Mouse (Mus musculus) splenic B cell, adult 2 months (primary cell): ENCODE measurements around the gene Spata13.
A peak's percentile ranks its signal among the peaks of the same experiment; 100 is the strongest.

Experiments
- DNase-seq: peaks from one replicate; pipeline ENCODE4 v3.0.0-alpha.2; 2011; ENCODE audit warnings: low read depth, low spot score
- H3K27me3 ChIP-seq: 2 replicates; pipeline ENCODE4 v1.6.1; 2012; ENCODE audit warnings: mild to moderate bottlenecking, low read length, moderate library complexity, mixed read lengths; ENCODE audit not compliant: control insufficient read depth, poor library complexity, insufficient read depth, severe bottlenecking
- H3K36me3 ChIP-seq: 2 replicates; pipeline ENCODE4 v1.6.1; 2012; ENCODE audit warnings: mild to moderate bottlenecking, low read length, moderate library complexity, mixed read lengths; ENCODE audit not compliant: control insufficient read depth, poor library complexity, insufficient read depth, severe bottlenecking

The Spata13 gene

GRCm38 (mm10) chr14:60735848-60736547, 102.2 kb downstream of the Spata13 start:
- peak; percentile 29 for DNase-seq
- H3K36me3 ChIP-seq: no peaks in the 10 kb centered on the region

GRCm38 (mm10) chr14:60736591-60737192, 102.9 kb downstream of the Spata13 start:
- Histone ChIP-seq H3K36me3 (no peaks in the 10 kb centered on the region; the same call in 1 of the 2 replicates), H3K27me3 (no peaks in the 10 kb centered on the region)
- DNase-seq: peak; percentile 85

More at GRCm38 (mm10) chr14:60735848-60736547, 102.2 kb downstream of the Spata13 start:
- no peaks in the 10 kb centered on the region for H3K27me3 ChIP-seq

- H3K36me3 ChIP-seq: no peaks in the 10 kb centered on the region; the same call in 1 of the 2 replicates
- DNase-seq: peak; percentile 77
- H3K27me3 ChIP-seq: no peaks in the 10 kb centered on the region
Observed at GRCm38 (mm10) chr14:60737202-60737611, 103.4 kb downstream of the Spata13 start.

GRCm38 (mm10) chr14:60738434-60738938, 104.7 kb downstream of the Spata13 start:
- Histone ChIP-seq H3K36me3 (no peaks in the 10 kb centered on the region; the same call in 1 of the 2 replicates), H3K27me3 (no peaks in the 10 kb centered on the region)
- peak; percentile 69 for DNase-seq

GRCm38 (mm10) chr14:60739155-60739554, 105.4 kb downstream of the Spata13 start:
- H3K27me3 ChIP-seq: no peaks in the 10 kb centered on the region
- DNase-seq: no peak

GRCm38 (mm10) chr14:60739616-60740015, 105.8 kb downstream of the Spata13 start:
- H3K27me3 ChIP-seq: no peaks in the 10 kb centered on the region
- no peaks in the 10 kb centered on the region; the same call in 1 of the 2 replicates for H3K36me3 ChIP-seq
- no peak for DNase-seq

More at GRCm38 (mm10) chr14:60739155-60739554, 105.4 kb downstream of the Spata13 start:
- H3K36me3 ChIP-seq: no peaks in the 10 kb centered on the region; the same call in 1 of the 2 replicates

- peak; percentile 34 for DNase-seq
- Histone ChIP-seq H3K36me3 (no peaks in the 10 kb centered on the region; the same call in 1 of the 2 replicates), H3K27me3 (no peaks in the 10 kb centered on the region)
Observed at GRCm38 (mm10) chr14:60740507-60740906, 106.7 kb downstream of the Spata13 start.

GRCm38 (mm10) chr14:60741033-60741432, 107.2 kb downstream of the Spata13 start:
- DNase-seq: no peak
- H3K36me3 ChIP-seq: no peaks in the 10 kb centered on the region; the same call in 1 of the 2 replicates
- no peaks in the 10 kb centered on the region for H3K27me3 ChIP-seq

- no peak for DNase-seq
- no peaks in the 10 kb centered on the region for H3K27me3 ChIP-seq
- peaks cover 2% of the 10 kb centered on the region for H3K36me3 ChIP-seq
Observed at GRCm38 (mm10) chr14:60741490-60741981, 107.7 kb downstream of the Spata13 start.

GRCm38 (mm10) chr14:60743681-60744080, 109.9 kb downstream of the Spata13 start:
- Histone ChIP-seq H3K27me3 (no peaks in the 10 kb centered on the region), H3K36me3 (peaks cover 2% of the 10 kb centered on the region)
- DNase-seq: no peak

- Histone ChIP-seq H3K36me3 (peaks cover 3% of the 10 kb centered on the region), H3K27me3 (no peaks in the 10 kb centered on the region)
- DNase-seq: no peak
Observed at GRCm38 (mm10) chr14:60745201-60745600, 111.4 kb downstream of the Spata13 start.

GRCm38 (mm10) chr14:60746141-60746540, 112.3 kb downstream of the Spata13 start:
- Histone ChIP-seq H3K36me3 (peaks cover 6% of the 10 kb centered on the region), H3K27me3 (no peaks in the 10 kb centered on the region)

GRCm38 (mm10) chr14:60747154-60747870, 113.5 kb downstream of the Spata13 start:
- Histone ChIP-seq H3K27me3 (no peaks in the 10 kb centered on the region), H3K36me3 (peaks cover 6% of the 10 kb centered on the region)
- DNase-seq: no peak

More at GRCm38 (mm10) chr14:60746141-60746540, 112.3 kb downstream of the Spata13 start:
- DNase-seq: no peak

- Histone ChIP-seq H3K27me3 (no peaks in the 10 kb centered on the region), H3K36me3 (peaks cover 11% of the 10 kb centered on the region)
- DNase-seq: no peak
Observed at GRCm38 (mm10) chr14:60749880-60750279, 116.1 kb downstream of the Spata13 start.
